Mouse (Mus musculus) spleen, postnatal 10 days (tissue): ENCODE measurements at regions not wholly inside any gene's neighbourhood (a gene's known extent, or its start where the extent isn't known, plus 50 kb on each side); places are given as distances from the start of the nearest gene placed in this dataset.

ENCODE experiments used
- DNase-seq, 2 experiments: peaks; one replicate each; pipeline ENCODE4 v3.0.0; 2021 to 2022; ENCODE audit warnings: low spot score in 2 of 2

GRCm38 (mm10) chr12:98043436-98043835 lies 215.8 kb downstream of the Galc start:
- no peak for DNase-seq

DNA sequence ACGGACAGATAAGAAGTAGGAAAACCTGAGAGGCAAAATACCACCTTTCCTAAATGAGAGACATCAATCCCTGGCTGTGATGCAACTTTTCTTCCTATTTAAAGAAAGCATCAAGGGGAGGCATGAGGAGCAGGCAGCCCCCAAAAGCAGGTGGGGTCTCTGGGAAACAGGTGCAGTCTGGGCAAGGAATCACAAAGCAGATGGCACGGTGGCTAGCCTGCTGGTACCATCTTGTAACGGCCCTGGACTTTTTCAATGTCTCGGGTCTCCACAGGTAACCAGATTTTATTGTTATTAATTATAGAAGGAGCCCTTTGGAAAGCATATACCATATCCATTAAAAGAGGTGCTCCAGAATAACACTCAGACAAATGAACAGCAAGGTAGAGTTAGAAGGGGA lies 219.6 kb downstream of the Galc start:
- DNase-seq, result no peak

GRCm38 (mm10) chr12:98023655-98024054 lies 235.6 kb downstream of the Galc start:
- DNase-seq, result no peak

DNA sequence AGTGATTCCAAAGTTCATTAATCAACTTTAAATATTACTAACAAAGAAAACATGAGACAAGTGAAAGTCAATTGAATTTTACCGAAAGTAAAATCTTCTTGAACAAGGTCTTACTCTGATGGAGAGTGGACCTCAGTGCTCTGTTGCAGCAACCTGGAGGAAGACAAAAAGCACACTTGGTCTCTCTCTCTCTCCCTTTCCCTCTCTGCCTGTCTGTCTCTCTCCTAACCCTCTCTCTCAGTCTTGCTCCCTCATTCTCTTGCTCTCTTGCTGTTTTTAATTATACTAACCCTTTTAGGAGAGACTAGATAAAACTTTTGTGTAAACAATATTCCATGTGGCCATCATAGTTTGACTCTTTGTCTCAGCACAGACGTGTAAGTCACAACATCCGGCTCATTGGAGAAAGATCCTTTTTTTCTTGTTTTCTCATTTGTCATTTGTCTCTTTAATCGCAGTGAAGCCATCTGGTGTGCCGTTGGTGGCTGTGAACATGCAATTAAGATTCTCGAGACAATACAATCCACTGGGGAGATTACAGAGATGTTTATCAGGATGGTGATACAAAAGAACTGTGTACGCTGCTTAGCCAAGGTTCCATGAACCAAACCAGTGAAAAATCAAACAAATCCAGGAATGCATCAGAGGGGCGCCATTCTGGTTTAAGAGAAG lies 244.5 kb downstream of the Galc start:
- DNase-seq, result no peak

DNA sequence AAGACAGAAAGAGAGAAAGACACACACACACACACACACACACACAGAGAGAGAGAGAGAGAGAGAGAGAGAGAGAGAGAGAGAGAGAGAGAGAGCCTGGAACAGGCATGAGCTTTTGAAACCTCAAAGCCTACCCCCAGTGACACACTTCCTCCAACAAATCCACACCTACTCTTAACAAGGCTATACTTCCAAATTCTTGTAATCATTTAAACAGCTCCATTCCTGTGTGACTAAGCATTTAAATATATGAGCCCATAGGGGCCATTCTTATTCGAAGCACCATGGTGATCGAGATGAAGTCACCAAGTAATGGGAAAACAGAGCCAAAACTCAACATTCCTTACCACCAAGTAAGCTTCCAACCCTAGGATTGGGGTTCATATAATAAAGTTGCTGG lies 250.1 kb downstream of the Galc start:
- DNase-seq, result no peak

GRCm38 (mm10) chr12:98005671-98006469 lies 253.4 kb downstream of the Galc start:
- no peak for DNase-seq

DNA sequence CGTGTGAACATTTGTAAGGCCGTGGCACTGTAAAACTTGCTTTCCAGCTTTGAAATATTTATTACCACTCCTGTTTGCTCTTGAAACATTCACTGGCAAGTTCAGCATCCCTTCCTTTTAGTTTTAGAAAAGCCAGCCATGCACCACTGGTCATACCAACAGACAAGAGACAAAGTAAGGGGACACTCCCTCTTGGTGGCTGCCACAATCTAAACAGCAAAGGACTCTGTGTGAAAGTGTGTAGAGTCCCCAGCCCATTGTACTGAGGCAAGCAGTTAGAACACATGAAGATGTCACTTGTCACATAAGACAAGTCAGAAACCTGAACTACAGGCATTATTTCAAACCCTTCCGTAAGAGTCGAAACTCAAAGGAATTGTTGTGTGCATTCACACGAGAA lies 257.0 kb downstream of the Galc start:
- no peak for DNase-seq

DNA sequence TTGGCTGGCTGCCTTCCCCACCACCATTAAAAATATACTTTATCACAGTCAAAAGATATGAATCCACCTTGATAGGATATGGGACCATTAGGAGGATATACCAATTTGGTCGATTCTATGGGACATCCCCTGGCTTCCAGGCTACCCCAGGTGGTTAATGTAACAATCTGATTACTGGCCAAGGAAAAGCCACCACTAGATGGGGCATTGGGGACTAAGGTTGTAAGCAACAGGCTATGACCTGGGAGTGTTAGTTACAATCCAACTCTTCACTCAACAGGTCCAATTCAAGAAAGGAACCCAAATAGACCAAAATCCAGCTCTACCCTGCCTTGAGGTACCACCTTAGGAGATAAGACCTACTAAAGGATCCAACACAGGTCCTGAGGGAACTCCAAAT lies 264.4 kb downstream of the Galc start:
- DNase-seq, result no peak

DNA sequence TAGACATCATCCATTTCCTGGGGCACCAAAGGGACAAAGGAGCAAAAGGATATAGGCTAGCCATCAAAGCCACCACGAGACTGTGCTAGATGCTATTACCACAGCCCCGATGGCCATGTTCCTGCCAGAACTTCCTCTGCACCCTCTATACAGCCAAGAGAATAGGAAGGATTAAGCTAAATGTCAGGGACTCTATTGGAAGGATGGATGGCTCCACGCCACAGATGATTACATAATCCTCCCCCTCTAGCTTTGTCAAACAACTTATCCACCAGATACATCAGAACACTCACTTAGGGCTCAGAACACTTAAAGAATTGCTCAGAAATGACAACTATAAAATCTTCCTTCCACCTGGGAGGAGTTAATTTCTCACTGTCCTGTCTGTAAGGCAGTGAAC lies 265.3 kb downstream of the Galc start:
- no peak for DNase-seq

DNA sequence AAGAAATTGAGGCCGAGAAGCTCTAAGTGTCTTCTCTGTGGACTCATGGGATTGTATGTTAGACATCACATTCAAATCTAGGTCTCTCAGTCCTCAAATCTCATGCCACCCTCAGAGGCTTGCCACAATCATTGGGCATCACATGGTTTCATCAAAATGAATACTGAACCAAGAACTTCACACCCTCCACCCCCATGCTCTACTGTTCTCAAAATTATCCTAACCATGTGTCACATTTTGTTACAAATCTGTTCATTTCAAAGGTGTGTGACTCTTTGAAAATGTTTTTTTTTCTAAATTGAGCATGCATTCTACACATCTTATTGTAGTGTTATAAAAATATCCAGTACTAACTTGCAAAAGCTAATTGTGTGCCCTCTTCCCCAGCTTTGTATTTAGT lies 275.9 kb downstream of the Galc start:
- DNase-seq, result no peak

DNA sequence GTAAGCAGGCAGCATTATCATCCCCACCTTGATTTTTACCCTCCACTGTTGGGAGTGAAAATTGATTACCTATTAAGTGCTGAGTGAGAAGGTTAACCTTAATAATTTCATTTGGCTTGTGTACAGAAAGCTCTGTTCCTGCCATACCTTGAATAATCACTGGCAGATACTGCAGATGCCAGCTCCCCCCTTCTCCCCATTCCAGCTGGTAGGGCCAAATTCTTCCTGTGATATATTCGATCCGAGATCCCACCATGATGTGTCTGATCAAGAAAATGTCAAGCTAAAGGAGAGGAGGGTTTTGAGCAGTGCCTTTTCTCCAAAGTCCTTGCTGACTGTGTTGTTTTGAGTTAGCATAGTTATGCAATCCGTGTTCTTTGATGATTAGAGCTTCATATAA lies 280.6 kb downstream of the Galc start:
- no peak for DNase-seq

DNA sequence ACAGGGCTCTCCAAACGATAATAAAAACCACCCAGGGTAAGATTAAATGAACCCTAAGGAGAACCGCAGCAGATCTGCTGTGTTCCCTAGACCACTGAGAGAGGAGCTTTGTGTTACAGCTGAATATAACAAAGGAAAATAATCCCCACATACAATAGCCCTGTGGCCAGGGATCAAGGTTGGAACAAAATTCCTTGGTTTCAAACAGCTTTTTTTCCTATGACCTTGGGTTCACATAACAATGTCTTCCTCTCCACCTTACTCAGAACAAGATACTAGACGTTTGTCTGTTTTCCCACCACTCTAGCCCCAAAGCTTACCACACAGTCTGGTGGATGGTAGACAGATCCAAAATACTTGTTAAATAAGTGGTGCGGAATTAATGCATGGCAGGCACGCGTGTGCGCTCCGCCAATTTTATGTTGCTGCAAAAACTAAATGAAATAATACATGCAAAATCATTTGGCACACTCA lies 281.0 kb downstream of the Galc start:
- DNase-seq, result no peak

DNA sequence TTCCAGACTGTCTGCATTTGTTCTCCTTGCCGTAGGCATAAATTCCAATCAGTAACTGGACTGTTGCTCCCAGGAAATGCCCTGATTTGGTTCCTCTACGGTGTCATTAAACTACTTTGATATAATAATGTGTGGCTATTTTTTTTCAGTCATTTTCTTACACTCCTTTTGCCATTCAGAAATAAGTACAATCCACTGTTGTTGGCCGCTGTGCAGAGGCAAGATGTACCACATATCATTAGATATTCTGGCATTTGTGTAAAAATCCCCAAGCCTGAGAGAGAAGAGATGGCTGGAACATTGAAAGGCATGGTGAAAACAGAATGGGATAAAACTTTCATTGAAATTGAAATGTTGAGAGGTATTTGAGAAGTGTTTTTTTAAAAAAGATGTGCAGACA lies 281.6 kb downstream of the Galc start:
- DNase-seq, result no peak

DNA sequence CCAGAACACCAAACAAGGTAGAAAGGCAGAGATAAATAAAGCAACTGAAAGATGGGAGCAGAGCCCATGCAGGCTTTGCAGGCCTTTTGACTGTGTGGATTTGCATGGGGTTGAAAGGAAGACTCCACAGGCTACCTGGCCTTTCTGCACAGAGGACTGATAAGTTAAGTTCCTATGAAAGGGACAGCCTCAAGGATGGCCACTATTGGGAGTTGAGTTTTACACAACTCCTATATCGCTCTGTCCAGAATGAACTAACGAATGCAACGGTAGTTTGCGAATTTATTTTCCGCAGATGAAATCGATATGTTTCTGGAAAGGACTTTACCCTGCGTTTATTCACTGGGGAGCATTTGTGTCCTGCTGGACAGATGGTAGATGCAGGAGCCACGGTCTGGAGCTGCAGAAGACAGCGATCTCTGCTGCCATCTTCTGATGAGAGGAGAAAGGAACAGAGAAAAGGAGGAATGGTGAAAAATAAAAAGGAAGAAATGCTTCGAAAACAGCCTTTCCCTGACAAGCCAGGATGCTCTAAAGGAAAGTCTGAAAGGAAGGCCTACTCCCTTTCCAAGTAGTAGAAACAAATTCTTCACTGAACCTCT lies 285.2 kb downstream of the Galc start:
- no peak for DNase-seq

DNA sequence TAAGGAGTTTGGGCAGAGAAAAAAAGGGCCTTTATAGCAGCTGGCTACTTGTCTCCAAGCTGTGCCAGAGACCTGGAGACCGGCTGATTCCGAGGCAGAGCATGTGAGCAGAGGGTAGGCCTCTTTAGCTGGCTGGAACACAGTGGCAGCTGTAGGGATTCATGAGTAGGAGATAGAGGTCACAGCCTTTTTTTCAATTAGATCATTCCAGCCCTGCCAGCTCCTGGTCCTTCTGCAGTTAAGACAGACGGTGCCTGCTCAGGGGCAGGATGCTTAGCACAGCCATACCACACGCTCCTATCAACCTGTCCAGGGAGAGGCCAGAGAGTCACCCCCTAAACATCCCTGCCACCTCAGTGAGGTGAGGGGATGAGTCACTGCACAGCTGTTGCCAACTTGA lies 302.1 kb downstream of the Galc start:
- no peak for DNase-seq

DNA sequence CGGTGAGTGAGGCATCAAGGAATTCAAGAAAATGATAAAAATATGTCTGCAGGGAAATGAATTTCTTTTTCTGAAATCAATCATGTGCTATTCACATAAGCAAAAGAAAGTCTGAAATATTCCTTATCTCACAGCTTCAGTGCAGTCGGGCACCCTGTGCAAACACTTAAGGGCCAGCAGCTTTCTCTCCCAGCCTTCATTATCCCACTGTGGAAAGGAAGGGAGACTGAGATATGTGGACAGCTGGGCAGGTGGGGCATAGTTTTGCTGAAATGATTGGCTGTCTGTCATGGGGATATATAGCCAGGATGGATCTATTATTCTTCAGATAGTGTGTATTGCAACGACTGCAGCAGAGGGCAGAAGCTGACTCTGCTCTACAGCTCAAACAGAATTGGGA lies 305.9 kb downstream of the Galc start:
- DNase-seq, result no peak

DNA sequence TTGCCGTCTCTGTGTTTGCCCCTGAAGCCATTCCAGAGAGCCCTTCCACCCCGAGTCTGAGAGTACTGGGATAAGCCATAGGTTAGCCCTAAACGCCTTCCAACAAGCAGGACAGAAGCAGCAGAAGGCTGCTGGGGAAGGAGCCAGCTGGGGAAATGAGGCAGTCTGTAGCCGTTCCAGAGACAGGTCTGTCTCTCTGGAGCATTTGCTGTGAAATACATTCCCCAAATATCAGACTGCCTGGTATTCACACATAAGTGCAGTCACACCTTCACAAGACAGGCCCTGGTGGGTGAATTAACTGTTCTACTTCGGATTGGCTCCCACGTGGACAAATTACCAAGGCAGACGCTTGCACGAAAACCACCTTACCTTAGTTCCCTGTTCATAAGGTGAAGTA lies 307.1 kb downstream of the Galc start:
- DNase-seq, result no peak

- DNase-seq, result no peak
Measured at GRCm38 (mm10) chr12:97950072-97950471, 309.2 kb downstream of the Galc start.

DNA sequence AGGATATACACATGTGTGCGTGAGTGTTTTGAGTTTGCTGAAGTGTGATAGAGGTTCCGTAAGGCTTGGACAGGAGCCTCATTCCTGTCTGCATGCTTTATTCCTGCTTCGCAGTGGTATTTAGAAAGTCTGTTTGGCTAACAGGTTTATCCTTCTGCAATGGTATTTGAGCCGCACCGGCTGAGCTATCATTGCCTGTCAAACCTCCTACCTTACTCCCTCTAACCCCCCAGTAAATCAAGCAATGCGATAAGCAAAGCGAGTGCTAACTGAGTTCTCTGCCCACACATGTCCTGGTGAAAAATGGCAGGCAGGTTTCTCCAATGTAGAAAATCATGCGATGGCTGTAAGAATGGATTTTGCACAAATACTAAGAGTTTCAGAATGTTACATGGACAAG lies 311.8 kb downstream of the Galc start:
- DNase-seq, result no peak

DNA sequence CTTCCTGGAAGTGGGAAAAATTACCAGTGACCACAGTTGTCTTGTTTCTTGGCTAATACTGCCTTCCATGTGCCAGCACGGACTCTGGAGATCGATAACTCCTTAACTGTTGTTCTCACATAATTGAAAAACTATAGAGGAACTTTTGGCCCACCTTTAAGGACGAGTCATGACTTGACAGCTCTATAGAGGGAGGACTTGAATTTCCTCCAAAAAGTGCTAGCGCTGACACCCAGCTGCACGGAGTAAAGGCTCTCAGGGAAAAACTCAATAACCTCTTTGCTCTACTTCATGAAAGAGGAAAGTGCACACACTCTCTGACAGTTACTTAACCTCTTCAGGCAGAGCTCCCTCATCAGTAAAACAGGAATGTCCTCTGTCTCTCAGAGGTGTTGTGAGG lies 320.9 kb downstream of the Galc start:
- DNase-seq, result no peak

DNA sequence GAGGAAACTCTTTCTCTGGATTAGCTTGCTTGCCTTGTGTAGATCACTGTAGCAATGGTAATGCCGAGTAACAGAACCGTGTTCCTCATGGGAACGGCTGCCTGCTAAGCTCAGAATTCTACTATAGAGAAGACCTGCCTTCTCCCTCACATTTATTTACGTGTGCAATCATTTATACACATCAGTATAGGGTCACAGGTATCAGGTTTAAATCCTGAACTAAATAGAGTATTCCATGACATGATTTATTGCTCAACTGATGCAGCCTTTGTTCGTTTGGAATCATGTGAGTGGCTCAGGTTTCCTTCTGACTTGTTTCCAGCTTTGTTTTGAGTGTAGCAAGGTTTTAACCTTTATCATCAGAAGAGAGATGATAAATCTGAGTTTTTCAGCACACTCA lies 329.4 kb downstream of the Galc start:
- DNase-seq, result no peak

DNA sequence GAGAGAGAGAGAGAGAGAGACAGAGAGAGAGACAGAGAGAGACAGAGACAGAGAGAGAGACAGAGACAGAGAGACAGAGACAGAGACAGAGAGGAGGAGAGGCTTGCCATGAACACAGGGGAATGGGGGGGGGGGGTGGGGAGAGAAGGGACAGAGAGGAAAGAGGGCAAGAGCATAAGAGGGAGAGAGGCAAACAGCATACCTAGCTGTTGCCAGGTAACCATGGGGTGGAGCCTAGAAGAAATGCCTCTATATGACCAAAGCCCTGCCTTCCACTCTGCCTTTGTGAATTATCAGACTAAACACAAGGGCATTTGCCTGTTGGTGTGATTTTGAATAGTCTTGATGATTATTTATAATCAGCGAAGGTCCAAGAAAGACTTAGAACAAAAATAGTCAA lies 332.2 kb downstream of the Galc start:
- no peak for DNase-seq
